Mouse (Mus musculus): ENCODE measurements at regions not wholly inside any gene's neighbourhood (a gene's known extent, or its start where the extent isn't known, plus 50 kb on each side); places are given as distances from the start of the nearest gene placed in this dataset.
A peak's percentile ranks its signal among the peaks of the same experiment; 100 is the strongest.
"Not testable (repeated sequence)": the region's sequence is repeated elsewhere in the genome, so short reads cannot be mapped to it uniquely, and the experiment has no call there.

- DNase-seq: no peak
- intact Hi-C loops (cut with DNase I): no loop called here
Measured at GRCm38 (mm10) chr12:90664436-90664835, 73.8 kb downstream of the Dio2 start.

- intact Hi-C loops (cut with DNase I): no loop called here
- peak in 1 of 2 experiments; percentile 2 for DNase-seq
Measured at GRCm38 (mm10) chr12:90645452-90645851, 92.8 kb downstream of the Dio2 start.

- DNase-seq: no peak
- intact Hi-C loops (cut with DNase I): no loop called here
Measured at GRCm38 (mm10) chr12:90643891-90644290, 94.3 kb downstream of the Dio2 start.

GRCm38 (mm10) chr12:90624856-90625255, 113.4 kb downstream of the Dio2 start:
- peak; percentile 12 to 13 for DNase-seq
- intact Hi-C loops (cut with DNase I): no loop called here

- DNase-seq: no peak
- intact Hi-C loops (cut with DNase I): no loop called here
Measured at GRCm38 (mm10) chr12:90623426-90623825, 114.8 kb downstream of the Dio2 start.

GRCm38 (mm10) chr12:90608810-90609209, 129.4 kb downstream of the Dio2 start:
- intact Hi-C loops (cut with DNase I): no loop called here
- DNase-seq: peak; percentile 2 to 11

- intact Hi-C loops (cut with DNase I): no loop called here
- DNase-seq: peak; percentile 3 to 13
Measured at GRCm38 (mm10) chr12:90607894-90608293, 130.3 kb downstream of the Dio2 start.

GRCm38 (mm10) chr12:90580006-90580405, 158.2 kb downstream of the Dio2 start:
- DNase-seq: peak in 1 of 2 experiments; percentile 2
- intact Hi-C loops (cut with DNase I): no loop called here

GRCm38 (mm10) chr12:90576103-90576502, 162.1 kb downstream of the Dio2 start:
- no peak for DNase-seq

GRCm38 (mm10) chr12:90571907-90572306, 166.3 kb downstream of the Dio2 start:
- intact Hi-C loops (cut with DNase I): no loop called here
- DNase-seq: no peak

More at GRCm38 (mm10) chr12:90576103-90576502, 162.1 kb downstream of the Dio2 start:
- intact Hi-C loops (cut with DNase I): no loop called here

- intact Hi-C loops (cut with DNase I): no loop called here
- DNase-seq: no peak
Measured at GRCm38 (mm10) chr12:90571506-90571905, 166.7 kb downstream of the Dio2 start.

GRCm38 (mm10) chr12:90566349-90566748, 171.9 kb downstream of the Dio2 start:
- DNase-seq: peak; percentile 36 to 63
- intact Hi-C loops (cut with DNase I): loop anchor here (5.0 to 10.0 kb wide), 3 partner anchors 168 to 746 kb away; partner anchors contain the start of gene Dio2

- no peak for DNase-seq
- intact Hi-C loops (cut with DNase I): loop anchor here (5.0 to 10.0 kb wide), 3 partner anchors 170 to 747 kb away; partner anchors contain the start of gene Dio2
Measured at GRCm38 (mm10) chr12:90565051-90565450, 173.2 kb downstream of the Dio2 start.

- not testable (repeated sequence) for DNase-seq
- intact Hi-C loops (cut with DNase I): loop anchor here (10.0 kb wide), 1 partner anchor 170 kb away; the partner anchor contains the start of gene Dio2
Measured at GRCm38 (mm10) chr12:90564594-90564993, 173.6 kb downstream of the Dio2 start.

- DNase-seq: no peak
- intact Hi-C loops (cut with DNase I): no loop called here
Measured at GRCm38 (mm10) chr12:90542361-90542760, 195.9 kb downstream of the Dio2 start.

Measured in heart, postnatal 10 days (tissue).